Mouse (Mus musculus): ENCODE measurements at regions not wholly inside any gene's neighbourhood (a gene's known extent, or its start where the extent isn't known, plus 50 kb on each side); places are given as distances from the start of the nearest gene placed in this dataset.
"Not testable (repeated sequence)": the region's sequence is repeated elsewhere in the genome, so short reads cannot be mapped to it uniquely, and the experiment has no call there.

GRCm38 (mm10) chr16:12516834-12517685 lies 533.1 kb downstream of the Shisa9 start:
- DNase-seq (ENCODE audit: low spot score in 2 of 2): peak in 1 of 2 experiments; percentile 19

- DNase-seq (ENCODE audit: low spot score in 2 of 2): no peak
Measured at GRCm38 (mm10) chr16:12518264-12518663, 534.4 kb downstream of the Shisa9 start.

GRCm38 (mm10) chr16:12521711-12522476 lies 538.0 kb downstream of the Shisa9 start:
- peak; percentile 38 to 65 for DNase-seq (ENCODE audit: low spot score in 2 of 2)

GRCm38 (mm10) chr16:12548462-12548861 lies 561.0 kb upstream of the Ercc4 start:
- no peak for DNase-seq (ENCODE audit: low spot score in 2 of 2)

- peak in 1 of 2 experiments; percentile 20 for DNase-seq (ENCODE audit: low spot score in 2 of 2)
Measured at GRCm38 (mm10) chr16:12588889-12589288, 520.6 kb upstream of the Ercc4 start.

GRCm38 (mm10) chr16:12608259-12608658 lies 501.2 kb upstream of the Ercc4 start:
- DNase-seq (ENCODE audit: low spot score in 2 of 2): no peak

- DNase-seq (ENCODE audit: low spot score in 2 of 2): no peak
Measured at GRCm38 (mm10) chr16:12611106-12611505, 498.4 kb upstream of the Ercc4 start.

GRCm38 (mm10) chr16:12617781-12618180 lies 491.7 kb upstream of the Ercc4 start:
- no peak for DNase-seq (ENCODE audit: low spot score in 2 of 2)

- no peak for DNase-seq (ENCODE audit: low spot score in 2 of 2)
Measured at GRCm38 (mm10) chr16:12632533-12632932, 477.0 kb upstream of the Ercc4 start.

GRCm38 (mm10) chr16:12638971-12639640 lies 470.4 kb upstream of the Ercc4 start:
- peak; percentile 5 to 31 for DNase-seq (ENCODE audit: low spot score in 2 of 2)

GRCm38 (mm10) chr16:12643053-12643452 lies 466.4 kb upstream of the Ercc4 start:
- DNase-seq (ENCODE audit: low spot score in 2 of 2): no peak

- no peak for DNase-seq (ENCODE audit: low spot score in 2 of 2)
Measured at GRCm38 (mm10) chr16:12644621-12645020, 464.9 kb upstream of the Ercc4 start.

GRCm38 (mm10) chr16:12652180-12652579 lies 457.3 kb upstream of the Ercc4 start:
- DNase-seq (ENCODE audit: low spot score in 2 of 2): no peak

GRCm38 (mm10) chr16:12673656-12674055 lies 435.8 kb upstream of the Ercc4 start:
- not testable (repeated sequence) for DNase-seq (ENCODE audit: low spot score in 2 of 2)

- DNase-seq (ENCODE audit: low spot score in 2 of 2): no peak
Measured at GRCm38 (mm10) chr16:12681474-12681873, 428.0 kb upstream of the Ercc4 start.

GRCm38 (mm10) chr16:12685816-12686215 lies 423.7 kb upstream of the Ercc4 start:
- no peak for DNase-seq (ENCODE audit: low spot score in 2 of 2)

- DNase-seq (ENCODE audit: low spot score in 2 of 2): no peak
Measured at GRCm38 (mm10) chr16:12691776-12692175, 417.7 kb upstream of the Ercc4 start.

GRCm38 (mm10) chr16:12692739-12693292 lies 416.7 kb upstream of the Ercc4 start:
- no peak for DNase-seq (ENCODE audit: low spot score in 2 of 2)

- DNase-seq (ENCODE audit: low spot score in 2 of 2): no peak
Measured at GRCm38 (mm10) chr16:12693346-12693745, 416.1 kb upstream of the Ercc4 start.

GRCm38 (mm10) chr16:12694646-12695045 lies 414.8 kb upstream of the Ercc4 start:
- DNase-seq (ENCODE audit: low spot score in 2 of 2): no peak

- peak in 1 of 2 experiments; percentile 7 for DNase-seq (ENCODE audit: low spot score in 2 of 2)
Measured at GRCm38 (mm10) chr16:12696939-12697621, 412.4 kb upstream of the Ercc4 start.
